Mouse (Mus musculus): ENCODE results near the gene Pomgnt2. TPM values are rescaled to one million over a fixed set of nuclear protein-coding genes. Genes with fewer than 3 reads are reported as not detected.
A peak's percentile ranks its signal among the peaks of the same experiment; 100 is the strongest.

Pomgnt2 gene
- total RNA-seq, 2 experiments from 2014 or later, result 7.8 to 8.7 TPM

DNA sequence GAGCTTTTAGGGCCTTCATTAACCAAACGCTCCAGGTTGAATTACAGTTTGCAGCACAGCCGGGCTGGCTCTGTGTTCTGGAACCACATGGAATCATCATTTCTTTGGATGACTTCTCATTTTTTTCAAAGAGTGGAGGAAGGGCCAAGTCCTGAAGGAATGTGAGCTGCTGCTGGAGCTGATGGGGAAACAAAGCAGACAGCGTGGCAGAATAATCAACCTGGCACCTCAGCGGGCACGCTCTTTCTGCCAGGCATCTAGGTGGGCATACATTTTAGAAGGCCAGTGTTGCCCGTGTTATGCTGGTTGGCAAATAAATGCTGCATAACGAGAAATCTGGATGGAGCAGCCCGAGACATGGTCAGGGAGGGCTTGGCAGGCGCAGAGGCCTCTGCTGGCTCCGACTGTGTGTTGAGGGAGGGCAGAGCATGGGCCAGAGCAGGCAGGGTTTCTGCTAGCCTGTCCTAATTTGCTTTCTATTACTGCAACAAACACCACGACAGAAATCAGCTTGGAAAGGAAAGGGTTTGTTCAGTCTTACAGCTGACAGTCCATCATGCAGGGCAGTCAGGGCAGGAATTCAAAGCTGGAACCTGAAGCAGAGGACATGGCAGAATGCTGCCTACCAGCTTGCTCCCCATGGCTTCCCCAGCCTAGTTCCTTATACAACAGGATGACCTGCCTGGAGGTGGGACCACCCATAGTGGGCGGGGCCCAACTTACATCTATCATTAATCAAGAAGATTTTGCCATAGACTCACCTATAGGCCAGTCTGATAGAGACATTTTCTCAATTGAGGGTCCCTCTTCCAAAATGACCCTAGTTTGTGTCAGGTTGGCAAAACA lies 22.5 kb downstream of the Pomgnt2 start:
- peak in 1 of 2 experiments; percentile 64 for DNase-seq (ENCODE audit: low spot score in 2 of 2)

DNA sequence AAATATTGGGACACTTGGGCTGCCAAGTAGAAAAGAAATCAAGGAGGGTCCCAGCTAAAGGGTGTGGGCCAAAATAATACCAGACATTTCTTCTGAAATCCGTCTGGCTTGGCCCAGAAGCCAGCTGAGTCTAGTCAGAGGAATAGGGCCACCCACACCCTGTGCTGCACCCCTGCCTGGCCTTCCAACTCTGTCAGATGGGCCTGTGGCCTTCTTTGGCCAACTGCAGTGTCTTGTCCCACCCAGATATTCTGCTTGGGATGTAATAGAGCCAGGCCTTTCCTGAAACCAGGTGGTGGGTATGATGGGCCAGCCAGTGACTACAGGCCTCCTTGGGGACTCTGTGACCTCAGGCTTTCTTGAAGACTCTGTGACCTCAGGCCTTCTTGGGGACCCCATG lies 23.7 kb downstream of the Pomgnt2 start:
- DNase-seq (ENCODE audit: low spot score in 2 of 2), result peak in 1 of 2 experiments; percentile 39

DNA sequence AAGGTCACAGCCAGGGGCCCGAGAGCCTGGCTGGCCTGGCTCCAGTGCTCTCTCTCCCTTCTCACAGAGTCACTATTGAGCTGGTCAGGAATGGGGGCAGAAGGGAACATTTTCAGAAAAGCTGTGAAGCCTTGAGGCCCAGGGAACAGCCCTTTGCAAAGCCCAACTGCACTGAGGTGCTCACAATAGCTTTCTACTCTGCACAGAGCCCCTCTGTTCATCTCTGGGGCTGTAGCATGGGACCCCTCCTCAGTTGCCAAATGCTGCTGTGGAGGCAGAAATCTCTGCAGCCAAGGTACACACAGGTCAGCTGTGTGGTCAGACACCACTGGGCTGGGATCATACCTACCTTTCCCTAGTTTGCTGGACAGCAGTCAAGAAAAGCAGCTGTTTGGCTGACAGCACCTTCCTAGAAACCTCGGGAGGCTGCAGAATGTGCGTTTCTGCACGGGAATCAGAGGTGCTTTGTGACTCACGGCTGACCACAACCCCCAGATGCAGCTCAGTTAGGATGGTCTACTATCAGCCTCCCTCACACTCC lies 27.0 kb downstream of the Pomgnt2 start:
- DNase-seq (ENCODE audit: low spot score in 2 of 2), result peak in 1 of 2 experiments; percentile 46

DNA sequence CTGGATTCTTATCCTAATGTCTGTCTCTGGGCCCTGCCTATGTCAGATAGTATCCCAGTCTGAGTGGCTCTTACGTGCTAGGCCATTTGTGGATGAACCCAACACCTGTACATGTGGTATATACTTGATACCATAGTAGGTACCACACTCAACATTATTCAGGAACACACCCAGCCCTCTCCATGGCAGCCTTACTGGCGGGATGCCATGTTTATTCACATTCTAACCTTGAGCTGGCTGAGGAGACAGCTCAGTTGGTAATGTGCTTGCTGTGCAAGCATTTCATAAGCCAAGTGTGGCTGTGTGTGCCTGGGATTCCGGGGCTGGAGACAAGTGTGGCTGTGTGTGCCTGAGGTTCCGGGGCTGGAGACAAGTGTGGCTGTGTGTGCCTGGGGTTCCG lies 28.7 kb downstream of the Pomgnt2 start:
- DNase-seq (ENCODE audit: low spot score in 2 of 2), result no peak

DNA sequence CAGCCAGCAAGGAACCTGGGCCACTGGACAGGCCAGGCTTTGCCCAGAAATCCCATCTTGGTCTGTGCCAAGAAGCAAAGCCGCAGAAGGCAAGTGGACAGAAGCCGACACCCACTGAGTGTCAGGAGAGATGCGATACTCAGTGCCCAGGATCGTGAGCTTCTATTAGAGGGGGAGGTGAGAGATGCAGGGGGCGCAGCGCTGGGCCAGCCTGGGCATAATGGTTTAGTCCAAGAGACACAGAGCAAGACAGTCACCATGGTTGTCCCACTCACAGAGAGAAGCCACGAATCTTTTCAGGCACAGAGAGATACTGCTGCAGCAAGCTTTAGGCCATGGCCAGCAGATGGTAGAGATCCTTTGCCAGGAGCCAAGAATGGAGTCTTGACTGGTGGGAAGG lies 32.0 kb downstream of the Pomgnt2 start:
- no peak for DNase-seq (ENCODE audit: low spot score in 2 of 2)

DNA sequence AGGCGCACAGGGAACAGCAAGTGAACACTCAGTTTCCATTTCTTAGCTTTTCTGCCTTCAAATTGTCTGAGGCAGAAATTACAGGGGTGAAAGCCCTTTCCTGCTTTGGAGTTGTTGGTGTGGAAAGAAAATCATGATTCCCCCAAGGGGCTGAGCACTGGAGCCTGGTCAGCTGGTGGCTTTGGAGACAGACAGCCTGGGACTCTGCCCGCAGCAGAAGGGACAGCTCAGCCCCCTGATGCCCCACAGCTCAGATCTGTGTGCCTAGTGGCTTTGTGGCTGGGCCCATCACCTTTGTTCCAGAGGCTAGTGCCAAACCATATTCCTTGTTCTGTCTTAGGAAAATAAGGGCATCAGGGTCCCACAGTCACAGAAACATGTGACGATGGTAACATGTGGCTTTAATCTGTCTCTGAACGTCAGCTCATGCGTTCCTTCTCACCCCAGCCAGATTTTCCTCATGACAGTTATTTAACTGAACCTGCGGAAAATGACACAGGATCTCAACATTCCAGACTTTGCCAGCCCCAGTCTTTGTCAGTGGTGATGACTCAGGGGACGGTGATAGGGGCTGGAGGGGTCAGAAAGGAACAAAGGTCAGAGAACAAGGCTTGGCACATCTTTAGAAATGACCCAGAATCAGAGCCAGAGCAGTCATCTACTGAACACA lies 36.8 kb downstream of the Pomgnt2 start:
- DNase-seq (ENCODE audit: low spot score in 2 of 2), result no peak

DNA sequence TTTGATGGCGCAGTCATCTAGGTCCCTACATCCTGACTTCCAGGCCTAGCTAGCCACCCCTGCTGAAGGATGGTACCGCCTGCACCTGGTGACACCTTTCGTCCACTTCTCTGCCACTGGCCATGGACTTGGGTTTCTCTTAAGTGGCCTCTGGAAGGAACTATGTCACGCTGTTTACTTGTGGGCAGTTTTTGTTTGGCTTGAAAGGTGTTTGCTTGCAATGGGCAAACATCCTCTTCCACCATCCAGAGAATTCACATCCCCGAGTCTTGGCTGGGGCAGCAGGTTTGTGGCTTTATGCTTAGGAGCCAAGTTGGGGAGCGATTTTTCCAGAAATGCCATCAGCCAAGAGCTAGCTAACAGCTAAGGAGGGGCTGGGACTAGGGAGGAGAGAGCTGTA lies 44.3 kb downstream of the Pomgnt2 start:
- DNase-seq (ENCODE audit: low spot score in 2 of 2), result no peak

DNA sequence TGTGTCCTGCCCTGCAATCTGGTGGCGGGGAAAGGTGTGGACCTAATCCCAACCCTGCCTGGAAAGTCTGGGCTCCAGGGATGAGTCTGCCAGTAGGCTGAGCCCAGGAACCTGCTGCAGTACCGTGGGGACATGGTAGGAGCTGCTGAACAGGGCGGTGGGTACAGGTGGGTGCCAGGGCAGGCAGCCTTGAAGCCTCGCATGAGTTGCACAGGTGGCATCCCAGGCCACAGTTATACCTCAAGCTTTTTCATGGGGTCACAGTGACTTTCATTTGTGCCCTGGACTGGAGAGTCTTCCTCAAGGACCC lies 45.8 kb downstream of the Pomgnt2 start:
- DNase-seq (ENCODE audit: low spot score in 2 of 2), result no peak

DNA sequence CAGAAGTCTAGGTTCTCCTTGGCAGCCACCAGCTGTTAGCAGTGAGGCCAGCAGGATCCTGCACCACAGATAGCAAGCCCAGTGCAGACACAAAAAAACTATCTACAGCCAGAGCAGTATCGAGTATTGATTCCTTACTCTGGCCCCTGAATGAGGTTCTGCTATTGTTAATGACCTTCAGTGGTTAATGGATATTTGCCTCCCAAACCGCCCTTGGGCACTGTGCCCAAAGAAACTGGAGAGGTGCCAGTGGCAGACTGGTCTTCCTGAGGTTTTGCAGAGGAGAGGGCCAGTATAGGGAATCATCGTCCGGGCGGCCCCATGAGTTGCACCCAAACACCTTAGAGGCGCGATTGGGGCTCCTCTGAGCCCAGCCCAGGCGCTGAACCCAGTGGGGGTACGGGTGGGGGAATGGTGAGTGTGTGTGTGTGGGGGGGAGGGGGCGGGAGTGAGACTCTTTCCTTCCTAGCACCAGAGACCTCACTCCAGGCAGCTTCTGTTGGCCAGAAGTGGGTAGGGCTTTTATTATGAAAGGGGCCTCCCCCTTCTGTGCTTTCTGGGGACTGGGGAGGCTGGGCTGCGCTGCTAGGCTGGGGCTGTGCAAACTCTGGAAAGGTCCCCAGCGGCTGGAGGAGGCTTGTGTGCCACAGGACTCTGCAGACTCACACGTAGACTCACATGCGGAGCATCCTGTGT lies 46.3 kb downstream of the Pomgnt2 start, which contains the start of gene Fam198a:
Gene Fam198a, plus strand, starts transcription at position 571 of the 696 bp plus-strand sequence.
- peak; percentile 70 to 80 for DNase-seq (ENCODE audit: low spot score in 2 of 2)

DNA sequence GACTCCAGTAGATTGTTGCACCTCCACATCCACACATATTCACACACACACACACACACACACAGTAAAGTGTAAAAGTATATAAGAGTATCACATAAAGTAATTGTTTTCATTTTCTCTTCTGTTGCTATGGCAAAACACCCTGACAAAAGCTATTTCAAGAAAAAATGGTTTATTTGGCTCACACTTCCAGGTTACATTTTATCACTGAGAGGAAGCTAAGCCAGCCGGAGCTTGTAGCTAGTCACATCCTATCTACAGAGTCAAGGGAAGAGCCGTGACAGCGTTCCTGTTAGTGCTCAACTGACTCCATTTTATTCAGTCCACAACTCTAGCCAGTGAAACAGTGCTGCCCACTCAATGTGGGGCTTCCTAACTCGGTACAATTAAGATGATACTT lies 48.5 kb downstream of the Pomgnt2 start:
- DNase-seq (ENCODE audit: low spot score in 2 of 2), result no peak

DNA sequence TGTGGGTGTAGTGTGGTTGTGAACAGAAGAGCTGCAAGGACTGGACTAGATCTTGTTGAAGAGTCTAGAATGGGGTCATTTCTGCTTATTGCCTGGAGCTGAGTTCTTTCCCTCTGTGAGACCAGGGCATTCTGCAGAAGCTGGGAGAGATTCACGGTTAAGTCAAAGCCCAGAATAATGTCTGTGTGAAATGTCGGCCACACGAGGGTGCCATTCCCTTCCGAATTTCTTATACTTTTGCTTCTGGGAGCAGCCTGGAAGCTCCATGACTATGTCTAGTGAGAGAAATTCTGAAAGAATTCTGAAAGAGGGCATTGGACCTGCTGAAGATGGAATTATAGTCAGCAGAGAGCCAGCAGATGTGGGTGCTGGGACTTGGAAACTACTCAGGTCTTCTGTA lies 49.1 kb downstream of the Pomgnt2 start:
- DNase-seq (ENCODE audit: low spot score in 2 of 2), result peak in 1 of 2 experiments; percentile 67

DNA sequence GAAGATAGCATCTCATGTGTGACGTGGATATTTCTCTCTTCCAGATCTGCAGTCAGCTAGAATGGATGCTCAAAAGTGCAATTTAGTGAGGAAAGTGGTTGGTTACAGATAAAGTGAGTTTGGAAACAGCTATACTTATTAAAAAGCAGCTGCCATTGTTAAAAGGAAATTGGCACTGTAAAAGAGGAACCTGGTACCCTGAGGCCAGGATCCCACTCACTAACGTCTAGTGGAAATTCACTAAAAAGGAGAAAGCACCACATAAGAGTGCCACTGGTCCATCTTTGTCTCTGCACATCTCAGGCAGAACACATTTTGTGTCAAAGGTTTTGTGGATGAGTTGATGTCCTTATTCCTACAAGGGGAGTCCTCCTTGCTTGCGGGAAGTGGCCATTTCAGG lies 53.3 kb downstream of the Pomgnt2 start:
- DNase-seq (ENCODE audit: low spot score in 2 of 2), result no peak

DNA sequence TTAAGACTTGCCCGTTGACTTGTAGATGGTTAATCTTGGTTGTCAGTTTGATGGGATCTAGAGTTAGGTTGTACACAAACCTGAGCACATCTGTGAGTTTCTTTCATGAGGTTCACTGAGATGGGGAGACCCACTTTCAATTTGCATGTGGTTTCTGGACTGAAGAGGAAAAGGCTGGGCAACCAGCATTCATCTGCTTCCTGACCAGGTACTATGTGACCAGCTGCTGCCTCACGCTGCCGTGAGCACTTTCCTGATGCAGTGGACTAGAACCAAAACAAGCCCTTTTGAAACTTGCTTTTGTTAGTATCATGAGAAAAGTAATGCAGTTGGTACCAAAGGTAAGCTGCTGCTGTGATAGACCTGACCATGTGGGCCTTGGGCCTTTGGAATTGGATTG lies 53.9 kb downstream of the Pomgnt2 start:
- no peak for DNase-seq (ENCODE audit: low spot score in 2 of 2)

DNA sequence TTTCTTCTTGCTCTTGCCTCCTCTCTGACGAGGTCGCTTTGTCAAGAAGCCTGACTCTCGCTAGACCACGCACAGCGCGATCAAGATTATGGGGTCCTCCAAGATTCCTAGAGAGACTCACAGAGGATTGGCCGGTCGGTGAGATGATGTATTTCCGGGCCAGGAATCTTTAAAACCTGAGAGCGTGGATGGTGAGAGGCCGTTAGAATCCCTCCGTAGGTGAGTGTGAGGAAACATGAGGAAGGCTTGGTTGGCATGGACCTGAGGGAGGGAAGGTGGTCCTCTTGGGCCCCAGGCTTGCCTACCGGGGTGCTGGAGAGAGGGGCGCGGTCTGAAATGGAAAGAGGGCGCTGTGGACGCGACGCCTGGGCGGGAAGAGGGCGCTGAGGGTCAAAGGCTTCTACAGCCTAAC lies 59.0 kb downstream of the Pomgnt2 start:
- no peak for DNase-seq (ENCODE audit: low spot score in 2 of 2)

DNA sequence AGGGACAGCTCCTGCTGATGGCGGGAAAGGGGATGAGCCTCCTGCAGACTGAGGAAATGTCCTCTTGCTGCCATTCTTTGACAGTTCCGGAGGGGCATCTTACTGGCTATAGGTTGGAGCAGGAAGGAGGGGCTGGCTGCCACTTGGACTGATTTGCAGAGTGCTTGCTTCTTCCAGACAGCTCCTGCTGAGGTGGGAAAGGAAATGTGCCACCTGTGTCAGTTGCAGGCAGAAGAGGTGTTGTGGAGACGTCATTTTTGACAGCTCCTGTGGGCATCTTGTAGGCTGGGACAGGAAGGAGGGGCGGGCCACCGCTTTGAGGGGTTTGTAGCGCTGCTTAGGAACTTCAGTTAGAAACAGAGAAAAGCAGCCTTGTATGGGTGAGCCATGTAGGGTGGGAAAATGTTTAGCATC lies 59.5 kb downstream of the Pomgnt2 start:
- DNase-seq (ENCODE audit: low spot score in 2 of 2), result no peak

DNA sequence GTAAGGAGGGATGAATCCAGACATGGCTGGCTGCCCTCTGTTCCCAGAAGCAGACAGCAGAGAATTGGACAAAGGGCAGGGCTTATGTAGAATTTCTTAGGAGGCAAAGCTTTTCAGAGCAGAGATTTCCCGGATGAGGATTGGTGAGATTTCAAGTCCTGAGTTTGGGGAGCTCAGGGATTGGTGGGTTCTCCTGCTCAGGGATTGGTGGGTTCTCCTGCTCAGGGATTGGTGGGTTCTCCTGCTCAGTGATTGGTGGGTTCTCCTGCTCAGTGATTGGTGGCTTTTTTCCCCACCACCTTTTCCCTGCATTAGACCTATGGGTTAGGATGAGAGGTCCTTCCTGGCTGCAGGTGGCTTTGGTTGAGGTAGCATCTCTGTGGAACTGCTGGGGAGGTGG lies 60.0 kb downstream of the Pomgnt2 start:
- DNase-seq (ENCODE audit: low spot score in 2 of 2), result no peak

DNA sequence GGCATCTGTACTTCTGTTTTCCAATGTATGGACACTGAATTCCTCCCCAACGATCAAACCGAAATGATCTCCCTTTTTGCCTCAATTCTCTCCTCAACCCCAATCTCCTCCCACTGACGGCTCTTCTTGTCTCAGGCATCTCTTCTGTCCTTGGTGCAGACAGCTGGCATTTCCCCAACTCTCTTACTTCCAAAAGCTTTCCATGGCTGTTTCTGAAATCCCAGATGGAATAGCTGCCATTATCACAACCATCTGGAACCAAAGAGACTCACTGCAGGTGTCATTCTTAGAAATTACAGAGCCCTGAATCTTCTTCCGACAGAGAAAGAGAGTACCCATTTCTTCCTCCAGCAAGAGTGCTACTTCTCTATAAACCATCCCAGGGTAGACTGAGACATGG lies 62.1 kb downstream of the Pomgnt2 start:
- DNase-seq (ENCODE audit: low spot score in 2 of 2), result no peak

Other genes with a start within 250 kb of the Pomgnt2 start
- 10 to 100 TPM; 88.6 to 91.6 TPM for gene Zfp651, start 237.8 kb downstream of the Pomgnt2 start, total RNA-seq (2021)
- 100 to 1,000 TPM; 143 TPM for gene Klhl40, start 219.5 kb downstream of the Pomgnt2 start, total RNA-seq (2021)
- 100 to 1,000 TPM; 164 to 169 TPM for gene Hhatl, start 204.6 kb downstream of the Pomgnt2 start, total RNA-seq (2021)
- under 1 TPM in 1 of 2 experiments, not detected in 1; 0.88 TPM for gene Ccdc13, start 157.6 kb downstream of the Pomgnt2 start, total RNA-seq (2021)
- 10 to 100 TPM; 61.4 to 67.0 TPM for gene Higd1a, start 138.7 kb downstream of the Pomgnt2 start, total RNA-seq (2021)
- 1 to 10 TPM; 1.8 to 1.9 TPM for gene Ackr2, start 98.8 kb downstream of the Pomgnt2 start, total RNA-seq (2021)
- gene Cyp8b1, start 80.8 kb downstream of the Pomgnt2 start, total RNA-seq (2021), result under 1 TPM in 1 of 2 experiments, not detected in 1; 0.26 TPM
- 10 to 100 TPM; 10.6 to 11.4 TPM for gene Fam198a, start 46.1 kb downstream of the Pomgnt2 start, total RNA-seq (2021)
- 10 to 100 TPM; 59.3 to 60.6 TPM for gene Snrk, start 120.2 kb upstream of the Pomgnt2 start, total RNA-seq (2021)